Mouse (Mus musculus): ENCODE measurements at regions not wholly inside any gene's neighbourhood (a gene's known extent, or its start where the extent isn't known, plus 50 kb on each side); places are given as distances from the start of the nearest gene placed in this dataset.
A peak's percentile ranks its signal among the peaks of the same experiment; 100 is the strongest.
"Not testable (repeated sequence)": the region's sequence is repeated elsewhere in the genome, so short reads cannot be mapped to it uniquely, and the experiment has no call there.

DNA sequence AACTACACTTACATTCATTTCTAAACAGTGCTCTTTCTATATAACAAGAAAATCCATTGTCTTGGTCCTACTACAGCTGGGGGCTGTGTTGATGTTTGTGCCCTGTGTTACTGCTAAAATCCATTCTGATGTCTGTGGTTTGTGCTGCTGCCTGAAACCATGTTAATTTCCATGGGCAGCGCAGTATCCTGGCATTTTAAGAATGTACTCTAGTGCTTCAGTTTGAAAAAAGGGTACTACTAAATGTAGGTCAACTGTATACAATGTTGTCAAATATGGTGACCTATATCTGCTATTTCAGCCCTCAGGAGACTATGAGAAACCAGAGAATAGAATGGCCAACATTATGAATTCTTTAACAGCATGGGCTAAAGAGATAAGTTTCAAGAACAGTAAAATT lies 1052.2 kb downstream of the Hace1 start:
- DNase-seq, result no peak

DNA sequence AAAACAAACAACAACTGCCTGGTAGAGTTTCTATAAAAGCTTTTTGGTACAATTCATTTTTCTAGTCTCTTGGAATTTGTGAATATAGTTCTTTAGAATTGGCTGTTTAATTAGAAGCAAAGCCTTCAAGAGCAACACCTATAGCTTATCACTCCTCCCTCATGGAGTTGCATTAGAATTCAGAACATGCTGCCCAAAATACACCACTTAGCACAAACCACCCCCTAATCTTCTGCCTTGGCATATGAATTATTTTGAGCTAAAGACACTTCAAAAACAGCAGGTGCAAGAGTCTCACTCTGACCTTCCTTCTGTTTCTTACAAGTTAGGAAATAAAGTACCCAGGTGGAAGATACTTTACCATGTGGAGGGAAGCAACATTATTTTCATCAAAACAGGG lies 1085.4 kb downstream of the Hace1 start:
- DNase-seq, result no peak

DNA sequence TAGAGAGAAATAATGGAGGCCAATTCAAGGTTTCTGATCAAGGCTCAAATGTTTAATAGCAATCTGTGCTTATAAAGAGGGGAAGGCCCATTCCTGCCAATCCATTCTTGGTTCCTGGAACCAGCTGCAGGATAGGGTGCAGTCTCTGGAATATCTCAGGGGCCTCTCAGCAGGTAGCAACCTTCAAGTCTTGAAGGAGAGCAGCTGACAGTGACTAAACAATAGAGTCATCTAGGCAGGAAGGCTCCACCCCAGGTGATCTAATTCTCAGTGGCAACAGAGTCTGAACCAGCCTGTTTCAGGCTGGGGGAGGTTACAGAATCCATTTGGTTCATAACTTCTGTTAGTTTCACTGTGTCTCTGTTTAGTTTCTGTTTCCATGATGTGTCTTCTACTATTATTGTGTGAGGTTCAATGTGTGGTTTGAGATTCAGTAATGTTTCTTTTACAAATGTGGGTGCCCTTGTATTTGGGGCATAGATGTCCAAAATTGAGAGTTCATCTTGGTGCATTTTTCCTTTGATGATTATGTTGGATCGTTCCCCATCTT lies 1112.3 kb downstream of the Hace1 start:
- DNase-seq, result not testable (repeated sequence)

DNA sequence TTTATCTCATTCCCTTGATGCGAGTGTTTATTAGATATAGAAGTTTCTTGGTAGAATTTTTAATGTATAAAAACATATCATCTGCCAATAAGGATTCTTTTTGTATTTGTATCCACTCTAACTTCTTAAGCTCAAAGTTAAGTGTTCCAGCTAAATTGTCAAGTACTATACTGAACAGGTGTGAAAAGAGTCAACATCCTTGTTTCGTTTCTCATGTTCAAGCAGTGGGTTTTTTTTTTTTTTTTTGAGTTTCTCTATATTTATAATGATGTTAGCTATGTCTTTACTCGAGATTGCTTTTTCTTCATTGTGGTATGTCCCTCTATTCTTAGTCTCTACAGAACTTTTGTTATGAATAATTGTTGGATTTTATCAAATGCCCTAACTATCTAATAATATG lies 1115.0 kb downstream of the Hace1 start:
- no peak for DNase-seq

DNA sequence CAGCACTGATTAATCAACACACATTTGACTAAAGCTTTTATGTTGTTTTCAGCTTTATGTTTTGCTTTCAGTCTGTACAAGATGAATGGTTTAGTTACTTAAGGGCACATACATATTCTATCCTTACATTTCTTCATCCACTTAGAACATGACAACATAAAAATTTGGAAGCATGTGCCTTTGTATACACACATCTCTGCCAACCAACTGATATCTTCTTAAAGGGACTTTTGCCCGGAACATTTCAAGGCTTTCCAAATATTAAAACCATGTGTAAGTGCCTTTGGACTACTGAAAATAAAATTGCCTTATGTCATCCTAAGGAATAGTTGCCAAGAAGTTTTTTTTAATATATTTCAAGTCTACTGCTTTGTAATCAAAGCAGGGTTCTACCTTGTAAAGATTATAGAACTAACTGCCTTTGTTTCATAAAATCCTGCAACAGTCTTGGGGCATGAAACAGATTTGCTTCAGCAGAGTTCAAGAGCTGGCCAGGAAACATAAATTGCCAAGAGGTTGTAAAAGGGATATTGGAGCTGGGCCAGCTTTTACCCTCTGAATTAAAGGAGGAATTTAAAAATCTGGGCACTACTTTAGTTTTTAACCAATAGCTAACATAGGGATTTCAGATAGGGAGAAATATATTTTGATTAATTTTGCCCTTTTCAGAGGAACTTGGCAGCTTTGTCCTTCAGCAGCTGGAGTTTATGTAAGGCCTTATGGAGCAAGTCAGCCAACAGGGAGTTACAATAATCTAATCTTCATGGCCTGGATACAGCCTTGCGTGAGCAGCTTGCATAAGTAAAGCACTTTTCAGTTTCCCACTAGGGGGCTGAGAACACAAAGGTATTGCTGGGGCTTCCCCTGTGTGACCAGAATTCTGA lies 1120.0 kb downstream of the Hace1 start:
- peak; percentile 22 for DNase-seq

DNA sequence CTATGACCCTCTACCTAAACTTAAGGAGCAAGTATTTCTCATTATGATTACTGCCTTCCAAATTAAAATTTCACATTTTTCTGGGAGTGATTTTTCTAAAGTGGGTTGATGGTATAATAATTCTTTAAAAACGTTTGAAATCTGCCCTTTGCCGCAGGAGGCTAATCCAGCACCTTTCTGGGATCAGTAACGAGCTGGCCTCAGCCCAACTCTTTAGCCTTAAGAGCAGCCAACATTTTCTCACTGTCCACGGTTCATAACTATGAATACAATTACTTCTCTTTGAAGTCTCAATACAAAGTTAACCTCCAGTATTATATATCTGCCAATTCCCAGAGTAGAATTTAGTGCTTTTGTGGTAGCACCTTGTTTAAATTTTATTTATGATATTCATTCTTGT lies 1123.6 kb downstream of the Hace1 start:
- DNase-seq, result no peak

DNA sequence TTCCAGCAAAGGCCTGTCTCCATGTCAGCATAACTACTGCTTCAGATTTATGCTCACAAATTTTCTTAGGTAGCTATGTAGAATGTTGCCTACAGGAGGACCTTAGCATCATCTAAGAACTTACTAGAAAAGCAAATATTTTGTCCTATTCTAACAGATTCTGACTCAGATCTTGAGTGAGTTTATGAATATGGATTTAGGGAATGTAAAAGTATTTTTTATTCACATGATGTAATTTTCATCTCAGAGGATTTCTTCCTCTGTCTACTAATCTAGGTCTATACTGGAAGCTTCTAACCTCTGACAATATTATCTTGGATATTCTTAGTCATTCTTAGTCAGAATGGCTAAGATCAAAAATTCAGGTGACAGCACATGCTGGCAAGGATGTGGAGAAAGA lies 1130.4 kb downstream of the Hace1 start:
- not testable (repeated sequence) for DNase-seq

DNA sequence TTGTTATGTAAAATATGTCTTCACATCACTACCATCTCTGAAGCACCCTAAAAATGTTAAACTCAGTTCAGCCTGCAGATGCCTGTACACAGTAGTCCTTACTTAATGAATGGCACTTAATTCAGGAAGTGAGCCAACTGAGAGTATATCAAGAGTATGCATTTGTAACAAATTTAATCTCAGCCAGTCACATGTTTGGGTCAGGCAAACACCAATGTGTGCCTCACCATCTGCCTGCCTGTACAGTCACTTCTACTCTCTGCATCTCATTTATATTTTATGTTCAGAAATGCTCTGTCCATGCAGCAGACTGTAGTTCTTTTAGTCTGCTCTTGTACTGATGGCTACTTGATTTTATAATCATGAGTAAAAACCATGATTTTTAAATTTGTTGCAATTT lies 1135.1 kb downstream of the Hace1 start:
- DNase-seq, result no peak

DNA sequence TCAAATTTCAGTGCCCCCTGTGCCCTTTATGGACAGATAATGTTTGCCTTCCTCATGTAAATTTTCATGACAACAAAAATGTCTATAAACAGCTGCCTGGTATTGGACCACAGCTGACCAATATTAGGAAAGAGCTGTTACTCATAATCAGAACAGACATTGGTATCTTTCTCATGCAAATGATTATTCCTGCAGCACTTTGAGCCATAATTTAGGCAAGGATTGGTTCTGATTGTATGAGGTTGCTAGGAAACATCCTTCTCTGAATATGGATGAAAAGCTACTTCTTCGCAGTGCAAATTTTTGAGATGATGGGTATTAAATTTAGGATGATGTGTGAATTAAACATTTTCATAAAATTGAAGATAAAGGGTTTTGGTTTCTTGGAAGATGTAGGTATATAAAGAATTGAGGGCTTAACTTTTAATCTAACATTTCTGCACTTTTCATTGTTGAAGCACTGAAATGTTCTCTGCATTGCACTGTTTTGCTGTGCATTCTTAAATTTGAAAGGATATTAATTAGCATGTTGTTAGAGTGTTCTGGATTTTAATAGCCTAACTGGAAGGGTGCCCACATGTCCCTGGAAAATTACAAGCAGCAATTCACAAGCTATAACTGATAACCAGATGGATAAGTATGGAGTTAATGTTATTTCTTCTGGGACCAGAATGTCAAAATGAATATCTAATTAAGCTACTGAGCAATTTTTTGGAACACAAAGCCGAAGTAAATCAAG lies 1140.9 kb downstream of the Hace1 start:
- DNase-seq, result no peak

DNA sequence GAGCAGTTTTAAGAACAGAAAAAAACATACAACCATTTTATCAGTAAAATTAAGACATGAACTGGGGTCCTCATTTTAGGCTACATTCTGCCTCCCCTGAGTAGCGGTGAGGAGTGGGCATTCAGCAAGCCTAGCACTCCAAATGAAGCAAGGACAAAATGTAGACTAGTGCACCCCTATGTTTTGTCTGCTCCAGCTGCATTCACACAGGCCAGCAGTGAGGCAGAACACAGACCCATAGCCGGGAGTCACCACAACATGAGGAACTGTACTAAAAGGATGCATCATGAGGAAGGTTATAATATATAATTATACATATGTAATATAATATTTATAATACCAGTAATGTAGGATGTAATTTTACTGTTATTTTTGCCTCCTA lies 1141.5 kb downstream of the Hace1 start:
- no peak for DNase-seq

DNA sequence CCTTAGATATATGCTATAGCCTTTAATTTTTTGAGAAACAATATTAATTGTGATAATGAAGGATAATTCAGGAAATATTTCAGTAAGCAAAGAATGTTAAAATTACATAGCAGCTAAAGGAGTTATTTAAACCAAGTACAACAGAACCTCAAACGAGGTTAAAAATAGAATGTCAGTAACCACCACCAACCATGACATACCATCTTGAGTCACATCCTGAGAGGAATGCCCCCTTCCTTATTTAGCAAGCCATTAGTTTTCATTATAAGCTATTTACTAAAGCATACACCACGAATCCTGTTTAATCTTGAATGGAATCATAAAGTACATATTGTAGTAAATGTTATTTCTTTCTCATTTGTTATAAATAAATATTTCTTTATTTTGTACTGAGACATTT lies 1146.0 kb downstream of the Hace1 start:
- DNase-seq, result no peak

DNA sequence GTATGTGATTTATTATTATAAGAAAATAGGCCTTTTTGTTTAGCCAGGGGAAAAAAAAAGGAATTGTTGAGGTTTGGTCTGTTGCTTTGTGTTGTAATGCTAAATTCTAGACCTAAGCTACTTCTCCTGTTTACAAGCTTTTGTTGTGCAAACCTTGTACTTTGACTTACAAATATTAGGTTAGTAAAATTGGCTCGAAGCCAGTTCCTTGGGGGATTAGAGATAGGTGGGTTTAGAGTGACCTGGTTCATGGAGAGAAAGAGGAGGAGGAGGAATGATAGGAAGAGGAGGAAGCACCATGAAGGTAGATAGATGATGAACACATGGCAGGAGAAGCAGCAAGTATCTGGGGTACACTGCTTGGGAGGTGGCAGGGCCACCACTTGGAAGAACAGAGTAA lies 1153.0 kb downstream of the Hace1 start:
- DNase-seq, result no peak

DNA sequence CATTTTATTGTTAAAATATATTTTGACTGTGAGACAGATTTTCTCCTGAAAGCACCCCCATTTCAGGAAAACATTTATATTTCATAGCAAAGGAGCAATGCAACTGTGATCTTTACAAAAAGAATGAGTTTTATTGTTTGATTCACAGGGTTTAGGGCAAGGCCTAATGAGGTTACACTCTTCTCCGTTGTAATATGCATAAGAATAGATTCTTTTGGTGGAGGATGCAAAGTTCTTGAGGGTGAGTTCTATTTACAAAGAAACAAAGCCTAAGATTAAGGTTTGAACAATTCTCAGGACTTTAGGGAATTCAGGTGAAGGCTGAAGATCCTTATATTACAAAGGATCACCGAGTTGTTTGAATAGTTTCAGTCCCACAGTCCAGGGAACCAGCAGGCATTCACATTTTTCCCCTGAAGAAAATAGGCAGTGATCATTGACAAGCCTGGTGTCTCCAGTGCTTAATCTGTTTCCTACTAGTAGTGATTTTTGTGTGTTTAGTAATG lies 1156.2 kb downstream of the Hace1 start:
- DNase-seq, result no peak

DNA sequence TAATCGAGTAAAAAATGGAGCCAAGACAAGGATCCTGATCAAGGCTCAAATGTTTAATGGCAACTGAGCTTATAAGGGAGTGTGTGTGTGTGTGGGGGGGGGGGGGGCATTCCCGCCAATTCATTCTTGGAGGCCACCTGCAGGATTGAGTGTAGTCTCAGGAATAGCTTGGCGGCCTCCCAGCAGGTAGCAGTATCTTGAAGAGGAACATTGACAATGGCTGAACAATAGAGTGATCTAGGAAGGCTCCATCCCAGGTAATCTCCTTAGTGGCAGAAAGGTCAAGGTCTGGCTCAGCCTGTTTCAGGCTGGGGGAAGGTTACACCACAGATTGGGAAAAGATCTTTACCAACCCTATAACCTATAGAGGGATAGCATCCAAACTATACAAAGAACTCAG lies 1163.5 kb downstream of the Hace1 start:
- DNase-seq, result no peak

DNA sequence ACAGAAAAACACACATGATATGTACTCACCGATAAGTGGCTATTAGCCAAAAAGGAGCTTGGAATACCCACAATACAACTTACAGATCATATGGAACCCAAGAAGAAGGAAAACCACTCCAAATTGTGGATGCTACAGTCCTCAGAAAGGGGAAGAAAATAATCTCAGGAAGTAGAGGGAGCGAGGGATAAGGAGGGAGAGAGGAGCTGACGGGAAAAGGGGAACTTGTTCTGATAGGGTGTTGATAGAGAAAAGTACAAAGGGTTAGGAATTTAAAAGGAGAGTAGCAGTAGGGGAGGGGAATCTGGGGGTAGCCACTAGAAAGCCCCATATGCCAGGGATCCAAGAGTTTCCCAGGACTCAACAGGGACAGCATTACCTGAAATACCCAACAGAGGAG lies 1164.5 kb downstream of the Hace1 start:
- no peak for DNase-seq

DNA sequence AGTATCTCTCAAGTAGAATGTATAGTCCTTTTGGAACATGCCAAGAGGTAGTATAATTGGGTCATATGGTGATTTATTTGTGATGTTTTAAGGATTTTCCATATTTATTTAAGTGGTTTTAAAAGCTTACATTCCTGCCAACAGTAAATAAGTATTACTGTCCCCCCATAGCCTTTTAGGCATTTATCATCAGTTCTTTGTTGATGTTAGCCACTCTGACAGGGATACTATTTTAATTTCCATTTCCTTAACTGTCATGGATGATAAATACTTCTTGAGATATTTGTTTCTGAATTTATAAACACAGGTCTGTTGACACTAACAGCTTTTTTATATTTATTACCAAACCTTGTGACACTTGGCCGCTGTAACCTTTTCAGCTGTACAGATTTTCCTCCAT lies 1183.3 kb downstream of the Hace1 start:
- DNase-seq, result no peak

DNA sequence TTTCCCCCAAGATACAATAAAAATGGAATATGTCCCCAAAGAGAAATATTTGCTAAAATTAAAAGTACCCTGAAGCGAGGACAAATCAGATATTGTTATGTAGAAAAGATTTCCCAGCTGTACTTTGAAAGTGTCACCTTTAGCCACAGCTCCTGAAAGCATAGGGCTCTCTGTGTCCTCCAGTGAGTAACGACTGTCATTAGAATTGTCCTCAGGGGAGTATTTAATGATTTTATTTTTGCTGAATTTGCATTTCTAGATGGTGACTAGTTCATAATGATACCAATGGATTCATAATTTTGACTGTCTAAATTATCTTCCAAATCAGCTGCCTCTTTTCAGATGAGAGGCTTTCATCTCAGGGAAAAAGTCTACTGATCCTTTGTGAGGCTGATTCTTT lies 1201.1 kb downstream of the Hace1 start:
- no peak for DNase-seq

DNA sequence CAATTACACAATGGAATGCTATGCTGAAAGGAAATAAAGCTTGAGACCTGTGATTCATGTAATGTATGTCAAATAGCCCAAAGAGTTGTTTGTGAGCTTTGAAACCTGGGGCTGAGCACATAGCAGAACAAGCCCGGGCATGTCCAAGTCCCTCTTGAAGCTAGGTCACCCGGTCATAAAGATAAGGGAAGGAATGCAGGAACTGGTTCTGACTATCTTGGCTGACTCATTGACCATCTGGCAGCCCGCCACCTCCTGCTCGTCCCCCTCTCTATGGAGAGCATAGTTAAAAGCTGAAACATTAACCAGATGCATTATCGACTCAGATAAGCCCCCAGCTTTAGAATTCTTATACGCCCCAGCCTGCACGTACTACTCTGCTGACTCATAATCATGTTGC lies 1208.1 kb downstream of the Hace1 start:
- not testable (repeated sequence) for DNase-seq

DNA sequence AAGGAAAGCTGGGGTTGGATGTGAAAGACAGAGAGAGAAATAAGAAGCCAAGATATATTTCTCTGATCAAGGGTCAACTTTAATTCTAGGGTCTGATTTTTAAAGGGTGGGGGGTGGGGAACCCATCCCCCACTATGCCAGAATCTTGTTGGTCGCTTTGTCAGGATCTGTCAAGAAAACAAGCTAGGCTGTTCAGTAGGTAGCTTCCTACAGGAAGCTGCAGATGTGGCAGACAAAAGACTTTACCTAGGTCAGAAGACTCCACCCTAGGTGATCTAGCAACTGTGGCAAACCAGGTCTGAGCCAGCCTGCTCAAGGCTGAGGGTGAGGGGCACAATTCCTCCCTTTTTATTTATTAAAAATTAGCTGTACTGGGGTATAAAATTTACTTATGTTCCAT lies 1236.6 kb downstream of the Hace1 start:
- DNase-seq, result no peak

DNA sequence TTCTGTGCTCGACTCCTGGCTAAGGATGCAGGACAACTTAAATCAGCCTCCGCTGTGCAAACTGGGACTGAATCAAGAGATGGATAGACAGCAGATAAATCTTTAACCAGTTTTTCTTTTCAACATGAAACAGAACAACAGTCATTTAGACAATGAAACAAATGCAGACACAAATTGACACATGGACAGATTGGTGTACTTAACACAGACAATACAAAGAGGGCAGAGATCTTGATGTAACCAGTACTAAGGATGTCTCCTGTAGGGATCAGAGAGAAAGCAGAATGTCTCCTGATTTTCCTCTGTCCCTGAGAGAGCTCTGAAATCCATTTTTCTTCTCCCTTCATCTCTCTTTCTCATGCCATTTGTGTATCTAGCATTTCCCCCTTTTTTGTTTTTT lies 1241.5 kb downstream of the Hace1 start:
- DNase-seq, result no peak

DNA sequence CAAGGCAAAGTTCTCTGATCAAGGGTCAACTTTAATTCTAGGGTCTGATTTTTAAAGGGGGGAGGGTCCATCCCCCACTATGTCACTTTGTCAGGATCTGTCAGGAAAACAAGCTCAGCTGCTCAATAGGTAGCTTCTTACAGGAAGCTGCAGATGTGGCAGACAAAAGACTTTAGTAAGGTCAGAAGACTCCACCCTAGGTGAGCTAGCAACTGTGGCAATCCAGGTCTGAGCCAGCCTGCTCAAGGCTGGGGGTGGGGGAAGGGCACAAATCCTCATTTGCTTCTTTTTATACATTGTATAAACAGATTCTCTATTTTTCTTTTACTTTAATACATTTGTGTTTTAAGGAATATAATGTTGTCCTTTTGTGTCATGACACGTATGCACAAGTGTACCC lies 1242.3 kb downstream of the Hace1 start:
- DNase-seq, result no peak

DNA sequence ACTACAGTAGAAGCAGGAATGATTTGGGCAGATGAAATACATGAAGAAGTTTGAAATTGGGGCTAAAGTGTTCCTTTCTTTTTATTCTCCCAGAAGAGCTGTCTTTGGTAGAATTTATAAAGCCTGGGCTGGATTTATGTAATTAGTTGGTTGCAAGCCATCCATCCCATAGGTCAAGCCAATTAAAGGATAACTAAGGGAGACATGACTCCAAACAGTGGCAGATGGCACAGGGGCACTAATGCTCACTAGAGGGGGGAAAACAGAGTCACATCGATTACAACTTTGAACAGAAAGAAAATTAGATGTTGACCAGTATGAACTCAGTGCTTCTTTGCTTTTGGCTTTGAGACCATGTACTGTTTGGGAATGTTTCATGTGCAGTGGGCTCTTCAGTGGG lies 1246.2 kb downstream of the Hace1 start:
- DNase-seq, result no peak

DNA sequence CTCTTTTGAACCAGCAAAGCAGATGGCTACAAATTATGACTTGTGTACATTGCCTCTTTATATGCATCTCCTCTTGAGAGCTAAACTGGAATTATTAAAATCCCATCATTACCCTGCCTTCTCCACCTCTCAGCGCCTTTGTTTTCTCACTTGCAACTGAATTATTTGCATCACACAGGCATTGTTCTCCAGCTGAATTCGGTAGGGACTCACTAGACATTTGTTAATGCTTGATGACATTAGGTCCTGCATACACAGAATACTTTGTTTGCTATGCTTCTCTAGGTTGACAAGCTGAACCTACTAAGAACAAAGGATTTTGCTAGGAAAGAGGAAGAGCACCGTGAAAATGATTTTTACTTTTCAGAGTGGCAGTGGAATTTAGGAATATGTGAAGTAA lies 1248.4 kb downstream of the Hace1 start:
- no peak for DNase-seq

DNA sequence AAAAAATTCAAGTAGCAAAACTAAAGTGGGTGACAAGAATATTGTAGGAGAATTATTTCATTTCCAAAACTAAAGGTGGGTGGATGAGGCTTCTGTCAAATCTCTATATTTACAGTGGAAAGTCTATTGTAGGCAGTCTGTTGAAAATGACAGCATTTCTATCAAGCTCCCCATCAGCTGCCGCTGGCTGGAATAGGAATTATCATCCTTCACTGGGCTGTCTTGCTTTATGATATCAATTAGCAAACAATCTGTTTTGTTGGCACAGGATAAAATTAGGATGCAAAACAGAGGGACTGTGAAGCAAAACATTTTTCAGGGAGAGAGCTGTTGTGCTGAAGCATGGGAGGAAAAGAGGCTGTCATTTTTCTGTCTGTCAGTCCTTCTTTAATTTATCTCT lies 1249.0 kb downstream of the Hace1 start:
- DNase-seq, result no peak

All from lung, postnatal 36 days (tissue).